Mouse (Mus musculus) neural tube, embryonic 11.5 days (tissue): ENCODE measurements around the gene Thsd4. TPM values are rescaled to one million over a fixed set of nuclear protein-coding genes. Genes with fewer than 3 reads are reported as not detected.

Experiments used
- ATAC-seq: fragments of 200-750 bp; cut with Nextera tagmentation; 2 replicates; pipeline ENCODE4 v1.8.0; 2017; ENCODE audit warnings: moderate number of reproducible peaks, mild to moderate bottlenecking, moderate TSS enrichment, moderate library complexity; ENCODE audit not compliant: insufficient read depth, low FRiP score, low TSS enrichment
- DNase-seq: peaks from one replicate; pipeline ENCODE4 v3.0.0-alpha.2; 2015; ENCODE audit warnings: low spot score
- H3K27ac ChIP-seq: fragments of 300-500 bp; sonication (generic); 2 replicates; pipeline ENCODE4 v1.5.1; 2014; ENCODE audit warnings: low read depth, mild to moderate bottlenecking, low read length
- H3K27me3 ChIP-seq: fragments of 300-500 bp; sonication (generic); 2 replicates; pipeline ENCODE4 v1.6.1; 2014; ENCODE audit warnings: mild to moderate bottlenecking, low read length, mixed read lengths; ENCODE audit not compliant: control insufficient read depth, insufficient read depth
- H3K36me3 ChIP-seq: fragments of 300-500 bp; sonication (generic); 2 replicates; pipeline ENCODE4 v1.6.1; 2014; ENCODE audit warnings: mild to moderate bottlenecking, low read length, moderate library complexity, mixed read lengths; ENCODE audit not compliant: control insufficient read depth, insufficient read depth
- H3K4me1 ChIP-seq: fragments of 300-500 bp; sonication (generic); 2 replicates; pipeline ENCODE4 v1.6.1; 2014; ENCODE audit warnings: low read length, mixed read lengths; ENCODE audit not compliant: control insufficient read depth, insufficient read depth
- H3K4me2 ChIP-seq: fragments of 300-500 bp; sonication (generic); 2 replicates; pipeline ENCODE4 v1.6.1; 2014; ENCODE audit warnings: low read depth, mild to moderate bottlenecking, moderate library complexity
- H3K4me3 ChIP-seq: fragments of 300-500 bp; sonication (generic); 2 replicates; pipeline ENCODE4 v1.5.1; 2014; ENCODE audit warnings: low read depth, low read length
- H3K9ac ChIP-seq: fragments of 300-500 bp; sonication (generic); 2 replicates; pipeline ENCODE4 v1.6.1; 2014; ENCODE audit warnings: mild to moderate bottlenecking, low read length
- H3K9me3 ChIP-seq: fragments of 300-500 bp; sonication (generic); 2 replicates; pipeline ENCODE4 v1.6.1; 2016; ENCODE audit warnings: low read length; ENCODE audit not compliant: control insufficient read depth
- WGBS: fragments of 180-500 bp; shearing (Covaris S2); extraction: QIAGEN DNeasy Blood & Tissue Kit; methylation state at CpG from one replicate; pipeline ENCODE4 v1.1.7; 2014; 5-methylcytosine and 5-hydroxymethylcytosine counted together
- polyA plus RNA-seq: library from polyadenylated mRNA; unstranded; fragments of >200 nt; fragmentation: Nextera tagmentation; extraction: Ambion mirVana; gene quantifications from 2 replicates; pipeline ENCODE4 v1.2.1, GENCODE M21; 2014

Thsd4 gene
- polyA plus RNA-seq, 1 experiment from 2014 or later = 5.4 TPM

- DNase-seq = no peak
- Histone ChIP-seq H3K9ac (no peak overlapping the region), H3K4me2 (no peak overlapping the region), H3K4me1 (no peaks in the 10 kb centered on the region), H3K27ac (no peak overlapping the region), H3K36me3 (no peaks in the 10 kb centered on the region), H3K27me3 (no peaks in the 10 kb centered on the region), H3K4me3 (no peak overlapping the region), H3K9me3 (no peaks in the 10 kb centered on the region)
- ATAC-seq = no peak
- WGBS = 90% methylated on average over 17 of the region's 17 CpGs
These were observed 573.1 kb downstream of the Thsd4 start for GRCm38 (mm10) chr9:59948691-59949250.

- ATAC-seq = no peak
- H3K4me1 ChIP-seq = no peaks in the 10 kb centered on the region
- H3K27me3 ChIP-seq = no peaks in the 10 kb centered on the region
- no peak overlapping the region for H3K4me2 ChIP-seq
- H3K4me3 ChIP-seq = no peak overlapping the region
- H3K9ac ChIP-seq = no peak overlapping the region
- H3K27ac ChIP-seq = no peak overlapping the region
- 81% methylated on average over 8 of the region's 8 CpGs for WGBS
- no peak for DNase-seq
- H3K9me3 ChIP-seq = no peaks in the 10 kb centered on the region
- no peaks in the 10 kb centered on the region for H3K36me3 ChIP-seq
These were observed 573.6 kb downstream of the Thsd4 start for GRCm38 (mm10) chr9:59948226-59948625.

- Histone ChIP-seq H3K36me3 (no peaks in the 10 kb centered on the region), H3K4me3 (no peak overlapping the region), H3K4me2 (no peak overlapping the region), H3K4me1 (no peaks in the 10 kb centered on the region), H3K27me3 (no peaks in the 10 kb centered on the region), H3K9me3 (no peaks in the 10 kb centered on the region), H3K27ac (no peak overlapping the region), H3K9ac (no peak overlapping the region)
- no peak for DNase-seq
- ATAC-seq = no peak
- WGBS = 92% methylated on average over 8 of the region's 8 CpGs
These were observed 574.6 kb downstream of the Thsd4 start for GRCm38 (mm10) chr9:59947271-59947670.

GRCm38 (mm10) chr9:59945241-59945640 is 576.6 kb downstream of the Thsd4 start:
- no peak overlapping the region for H3K4me3 ChIP-seq
- H3K4me2 ChIP-seq = no peak overlapping the region
- WGBS = 70% methylated on average over 3 of the region's 3 CpGs
- no peaks in the 10 kb centered on the region for H3K4me1 ChIP-seq
- no peaks in the 10 kb centered on the region for H3K27me3 ChIP-seq
- ATAC-seq = no peak
- no peak overlapping the region for H3K9ac ChIP-seq
- DNase-seq = no peak
- H3K9me3 ChIP-seq = no peaks in the 10 kb centered on the region
- no peak overlapping the region for H3K27ac ChIP-seq
- H3K36me3 ChIP-seq = no peaks in the 10 kb centered on the region

DNA sequence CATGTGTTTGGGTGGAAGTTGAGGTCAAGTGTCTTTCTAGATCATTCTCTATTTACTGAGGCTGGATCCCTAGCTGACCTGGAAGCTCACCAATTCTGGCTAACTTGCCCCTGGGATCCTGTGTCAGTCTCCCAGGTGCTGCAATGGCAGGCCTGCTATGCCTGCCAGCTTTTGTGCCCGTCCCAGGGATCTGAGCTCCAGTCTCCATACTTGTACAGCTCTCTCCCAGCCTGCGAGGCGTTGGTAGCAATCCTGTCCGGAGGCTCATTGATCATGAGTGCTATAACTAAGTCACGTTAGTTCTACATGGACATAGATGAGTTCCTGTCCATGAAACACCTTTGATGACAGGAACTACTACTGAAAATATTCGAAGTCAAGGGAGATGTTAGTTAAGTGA is 578.0 kb downstream of the Thsd4 start:
- Histone ChIP-seq H3K4me1 (no peaks in the 10 kb centered on the region), H3K27me3 (no peaks in the 10 kb centered on the region), H3K27ac (no peak overlapping the region), H3K9me3 (no peaks in the 10 kb centered on the region), H3K36me3 (no peaks in the 10 kb centered on the region), H3K9ac (no peak overlapping the region), H3K4me2 (no peak overlapping the region), H3K4me3 (no peak overlapping the region)
- no peak for DNase-seq
- no peak for ATAC-seq
- 88% methylated on average over 6 of the region's 6 CpGs for WGBS

GRCm38 (mm10) chr9:59942501-59943085 is 579.3 kb downstream of the Thsd4 start:
- no peak overlapping the region for H3K4me3 ChIP-seq
- DNase-seq (no peak), ATAC-seq (no peak)
- H3K9me3 ChIP-seq = no peaks in the 10 kb centered on the region
- H3K36me3 ChIP-seq = no peaks in the 10 kb centered on the region
- no peaks in the 10 kb centered on the region for H3K4me1 ChIP-seq
- no peak overlapping the region for H3K4me2 ChIP-seq
- no peak overlapping the region for H3K27ac ChIP-seq
- H3K9ac ChIP-seq = no peak overlapping the region; the same call in 1 of the 2 replicates
- no peaks in the 10 kb centered on the region for H3K27me3 ChIP-seq
- 62% methylated on average over 5 of the region's 5 CpGs for WGBS

- Histone ChIP-seq H3K27ac (no peak overlapping the region), H3K36me3 (no peaks in the 10 kb centered on the region), H3K9me3 (no peaks in the 10 kb centered on the region), H3K27me3 (no peaks in the 10 kb centered on the region), H3K9ac (no peak overlapping the region), H3K4me3 (no peak overlapping the region), H3K4me1 (no peaks in the 10 kb centered on the region), H3K4me2 (no peak overlapping the region)
- no peak for ATAC-seq
- WGBS = 66% methylated on average over 9 of the region's 9 CpGs
- no peak for DNase-seq
These were observed 579.9 kb downstream of the Thsd4 start for GRCm38 (mm10) chr9:59941885-59942350.

GRCm38 (mm10) chr9:59940913-59941884 is 580.6 kb downstream of the Thsd4 start:
- Histone ChIP-seq H3K27ac (no peak overlapping the region), H3K4me2 (no peak overlapping the region), H3K9ac (no peak overlapping the region), H3K27me3 (no peaks in the 10 kb centered on the region), H3K36me3 (no peaks in the 10 kb centered on the region), H3K4me1 (no peaks in the 10 kb centered on the region), H3K9me3 (no peaks in the 10 kb centered on the region), H3K4me3 (no peak overlapping the region)
- DNase-seq (no peak), ATAC-seq (no peak)
- 70% methylated on average over 10 of the region's 12 CpGs for WGBS
